Mouse (Mus musculus) CD8-positive naive resting alpha-beta T cell, adult 2 months (primary cell): Measurements from ENCODE around the gene Naaladl1.
A peak's percentile ranks its signal among the peaks of the same experiment; 100 is the strongest.
"Not testable (repeated sequence)": the region's sequence is repeated elsewhere in the genome, so short reads cannot be mapped to it uniquely, and the experiment has no call there.

ENCODE experiments used
- DNase-seq, 2 experiments: peaks; one replicate each; pipeline ENCODE4 v3.0.0; 2022; ENCODE audit warnings: low read depth in 2 of 2, low spot score in 2 of 2

The Naaladl1 gene

GRCm38 (mm10) chr19:6127760-6128341 lies 22.3 kb downstream of the Naaladl1 start, which contains the start of gene Snx15:
Gene Snx15, minus strand, starts transcription at chr19:6128304.
- peak; percentile 95 to 97 for DNase-seq

- not testable (repeated sequence) for DNase-seq
These were observed 25.0 kb downstream of the Naaladl1 start for GRCm38 (mm10) chr19:6130414-6131128.

- DNase-seq, result no peak
These were observed 26.7 kb downstream of the Naaladl1 start for GRCm38 (mm10) chr19:6132171-6132827.

DNA sequence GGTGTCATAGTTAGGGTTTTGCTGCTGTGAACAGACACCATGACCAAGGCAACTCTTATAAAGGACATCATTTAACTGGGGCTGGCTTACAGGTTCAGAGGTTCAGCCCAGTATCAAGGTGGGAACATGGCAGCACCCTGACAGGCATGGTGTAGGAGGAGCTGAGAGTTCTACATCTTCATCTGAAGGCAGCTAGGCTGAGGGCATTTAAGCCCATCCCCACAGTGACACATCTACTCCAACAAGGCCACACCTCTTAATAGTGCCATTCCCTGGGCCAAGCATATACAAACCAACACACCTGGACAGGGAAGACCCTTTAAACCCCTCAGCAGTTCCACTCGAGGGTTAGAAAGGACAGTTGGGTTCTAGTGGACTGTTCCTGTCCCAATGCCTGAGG lies 27.6 kb downstream of the Naaladl1 start:
- DNase-seq, result not testable (repeated sequence)

GRCm38 (mm10) chr19:6136397-6136796 lies 30.8 kb downstream of the Naaladl1 start:
- DNase-seq, result no peak

DNA sequence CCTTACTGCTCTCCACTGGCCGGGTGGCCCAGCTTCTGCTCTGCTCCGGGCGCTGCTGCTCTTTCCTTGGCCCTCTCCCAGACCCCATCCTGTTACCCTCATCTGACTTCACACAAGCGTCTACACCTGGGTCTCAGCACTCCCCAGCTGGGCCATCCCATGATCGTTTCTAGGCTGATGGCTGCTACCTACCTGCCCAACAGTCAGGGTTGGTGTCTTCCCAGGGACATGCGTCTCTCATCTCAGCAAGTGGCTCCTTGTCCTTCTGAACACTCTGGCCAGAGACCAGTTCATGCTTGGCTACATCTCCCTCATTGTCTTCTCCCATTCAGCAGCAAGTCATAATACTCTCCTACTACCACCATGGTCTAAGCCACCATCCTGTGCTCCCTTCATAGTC lies 34.1 kb downstream of the Naaladl1 start:
- no peak for DNase-seq

DNA sequence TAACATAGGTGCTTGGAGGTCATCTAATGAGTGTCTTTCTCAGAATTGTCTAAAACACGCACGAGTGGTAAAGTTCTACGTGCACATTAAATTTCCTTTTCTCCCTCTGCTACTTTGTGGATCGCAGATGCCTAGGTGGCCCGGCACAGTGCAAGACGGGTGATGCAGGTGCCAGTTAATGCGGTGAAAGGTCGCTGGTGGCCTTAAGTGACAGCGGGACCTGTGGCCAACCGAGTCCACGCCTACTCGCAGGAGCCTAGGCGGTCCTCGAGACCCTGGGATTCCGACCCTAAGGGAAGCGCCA lies 34.7 kb downstream of the Naaladl1 start:
- DNase-seq, result no peak

GRCm38 (mm10) chr19:6140678-6141393 lies 35.3 kb downstream of the Naaladl1 start, which contains the start of gene Batf2:
Gene Batf2, plus strand, starts transcription at chr19:6140983.
- peak; percentile 90 to 91 for DNase-seq

- DNase-seq, result peak; percentile 66 to 80
These were observed 35.8 kb downstream of the Naaladl1 start, which contains the start of gene Arl2 for GRCm38 (mm10) chr19:6141394-6141749. Gene Arl2, minus strand, starts transcription at chr19:6141548.

- no peak for DNase-seq
These were observed 39.3 kb downstream of the Naaladl1 start for GRCm38 (mm10) chr19:6144842-6145241.

DNA sequence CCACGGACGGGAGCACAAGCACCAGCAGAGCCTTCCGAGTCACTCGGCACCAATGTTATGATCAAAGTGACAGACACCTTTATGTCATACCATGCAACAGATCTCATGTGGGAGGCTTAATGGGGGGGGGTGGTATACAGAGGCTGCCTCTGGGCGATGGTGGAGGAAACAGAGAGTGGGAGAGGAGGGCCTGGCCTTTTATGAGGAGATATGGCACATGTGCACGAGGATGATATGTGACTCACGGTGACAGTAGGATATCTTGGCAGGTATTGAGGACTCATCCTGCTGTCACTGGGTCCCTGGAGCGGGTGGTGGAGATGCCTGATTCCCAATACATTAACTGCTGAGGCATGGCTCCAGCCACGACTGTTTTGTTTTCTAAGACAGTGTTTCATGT lies 49.6 kb downstream of the Naaladl1 start:
- DNase-seq, result no peak

GRCm38 (mm10) chr19:6156372-6156771 lies 50.8 kb downstream of the Naaladl1 start:
- no peak for DNase-seq

- no peak for DNase-seq
These were observed 51.6 kb downstream of the Naaladl1 start for GRCm38 (mm10) chr19:6157220-6157619.

DNA sequence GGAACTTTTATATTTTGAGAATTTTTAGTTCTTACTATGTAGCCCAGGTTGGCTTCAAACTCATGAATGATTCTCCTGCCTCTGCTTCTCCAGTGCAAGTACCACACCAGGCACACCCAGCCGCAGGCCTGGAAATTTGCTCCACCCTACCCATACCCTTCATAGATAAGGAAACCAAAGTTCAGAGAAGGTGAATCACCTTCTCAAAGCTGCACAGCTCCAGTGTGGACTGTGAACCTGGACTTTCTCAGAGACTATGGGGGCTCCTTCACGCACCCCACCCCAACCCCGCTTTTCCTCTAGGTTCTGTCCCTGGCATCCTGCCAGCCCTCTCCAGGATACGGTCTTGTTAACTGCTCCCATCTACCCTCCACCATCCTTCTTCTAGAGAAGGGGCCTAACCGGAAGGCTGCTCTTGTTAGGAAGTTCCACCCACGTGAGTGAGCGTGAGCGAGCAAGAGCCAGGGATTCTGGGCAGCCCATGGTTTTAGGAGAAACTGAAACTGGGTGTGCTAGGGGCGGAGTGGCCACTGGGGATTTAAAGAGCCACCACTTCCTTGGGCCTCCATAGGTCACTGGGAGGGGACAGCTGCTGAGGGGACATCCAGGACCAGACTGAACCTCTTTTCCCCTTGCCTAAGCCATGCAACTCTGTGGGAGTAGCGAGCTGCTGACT lies 58.4 kb downstream of the Naaladl1 start:
- DNase-seq, result no peak
